Mouse (Mus musculus): ENCODE data around the gene Crb2. TPM values are rescaled to one million over a fixed set of nuclear protein-coding genes. Genes with fewer than 3 reads are reported as not detected.
A peak's percentile ranks its signal among the peaks of the same experiment; 100 is the strongest.

Crb2 gene
- polyA plus RNA-seq, 1 experiment = 1.7 TPM

GRCm38 (mm10) chr2:37796021-37796420 lies 20.0 kb downstream of the Crb2 start:
- no peak for DNase-seq (ENCODE audit: extremely low spot score in 1 of 2, low spot score in 1 of 2)

- no peak for DNase-seq (ENCODE audit: extremely low spot score in 1 of 2, low spot score in 1 of 2)
Observed at GRCm38 (mm10) chr2:37797046-37797445, 21.0 kb downstream of the Crb2 start.

- DNase-seq (ENCODE audit: extremely low spot score in 1 of 2, low spot score in 1 of 2) = no peak
Observed at GRCm38 (mm10) chr2:37799137-37799536, 23.1 kb downstream of the Crb2 start.

- no peak for DNase-seq (ENCODE audit: extremely low spot score in 1 of 2, low spot score in 1 of 2)
Observed at GRCm38 (mm10) chr2:37801687-37802086, 25.6 kb downstream of the Crb2 start.

GRCm38 (mm10) chr2:37802610-37803212 lies 26.7 kb downstream of the Crb2 start:
- DNase-seq (ENCODE audit: extremely low spot score in 1 of 2, low spot score in 1 of 2) = peak; percentile 51 to 82

GRCm38 (mm10) chr2:37811682-37812081 lies 35.6 kb downstream of the Crb2 start:
- no peak for DNase-seq (ENCODE audit: extremely low spot score in 1 of 2, low spot score in 1 of 2)

GRCm38 (mm10) chr2:37812401-37812800 lies 36.4 kb downstream of the Crb2 start:
- no peak for DNase-seq (ENCODE audit: extremely low spot score in 1 of 2, low spot score in 1 of 2)

GRCm38 (mm10) chr2:37814820-37815361 lies 38.8 kb downstream of the Crb2 start:
- DNase-seq (ENCODE audit: extremely low spot score in 1 of 2, low spot score in 1 of 2) = peak in 1 of 2 experiments; percentile 37

- DNase-seq (ENCODE audit: extremely low spot score in 1 of 2, low spot score in 1 of 2) = peak; percentile 72 to 94
Observed at GRCm38 (mm10) chr2:37815676-37816075, 39.6 kb downstream of the Crb2 start.

- DNase-seq (ENCODE audit: extremely low spot score in 1 of 2, low spot score in 1 of 2) = no peak
Observed at GRCm38 (mm10) chr2:37818761-37819525, 42.9 kb downstream of the Crb2 start.

- DNase-seq (ENCODE audit: extremely low spot score in 1 of 2, low spot score in 1 of 2) = no peak
Observed at GRCm38 (mm10) chr2:37819526-37820152, 43.6 kb downstream of the Crb2 start.

- no peak for DNase-seq (ENCODE audit: extremely low spot score in 1 of 2, low spot score in 1 of 2)
Observed at GRCm38 (mm10) chr2:37822122-37822521, 46.1 kb downstream of the Crb2 start.

- DNase-seq (ENCODE audit: extremely low spot score in 1 of 2, low spot score in 1 of 2) = no peak
Observed at GRCm38 (mm10) chr2:37823826-37824225, 47.8 kb downstream of the Crb2 start.

- DNase-seq (ENCODE audit: extremely low spot score in 1 of 2, low spot score in 1 of 2) = no peak
Observed at GRCm38 (mm10) chr2:37829758-37830275, 53.8 kb downstream of the Crb2 start.

- no peak for DNase-seq (ENCODE audit: extremely low spot score in 1 of 2, low spot score in 1 of 2)
Observed at GRCm38 (mm10) chr2:37832253-37832652, 56.2 kb downstream of the Crb2 start.

- no peak for DNase-seq (ENCODE audit: extremely low spot score in 1 of 2, low spot score in 1 of 2)
Observed at GRCm38 (mm10) chr2:37836926-37837325, 60.9 kb downstream of the Crb2 start.

- DNase-seq (ENCODE audit: extremely low spot score in 1 of 2, low spot score in 1 of 2) = no peak
Observed at GRCm38 (mm10) chr2:37837542-37837941, 61.5 kb downstream of the Crb2 start.

- DNase-seq (ENCODE audit: extremely low spot score in 1 of 2, low spot score in 1 of 2) = no peak
Observed at GRCm38 (mm10) chr2:37838202-37838984, 62.3 kb downstream of the Crb2 start.

GRCm38 (mm10) chr2:37839922-37840321 lies 63.9 kb downstream of the Crb2 start:
- DNase-seq (ENCODE audit: extremely low spot score in 1 of 2, low spot score in 1 of 2) = no peak

- peak in 1 of 2 experiments; percentile 20 for DNase-seq (ENCODE audit: extremely low spot score in 1 of 2, low spot score in 1 of 2)
Observed at GRCm38 (mm10) chr2:37842151-37842569, 66.1 kb downstream of the Crb2 start.
